Mouse (Mus musculus): ENCODE results near the gene Krt72. TPM values are rescaled to one million over a fixed set of nuclear protein-coding genes. Genes with fewer than 3 reads are reported as not detected.

Krt72 gene
- polyA plus RNA-seq (2012; rRNA removed; ENCODE audit: low replicate concordance), result not detected in 2 replicates

GRCm38 (mm10) chr15:101786360-101786759 is at the start of gene Krt72:
Gene Krt72, minus strand, starts transcription at chr15:101786460.

GRCm38 (mm10) chr15:101817875-101818274 is 31.6 kb upstream of the Krt72 start, which contains the start of gene Krt2:
Gene Krt2, minus strand, starts transcription at chr15:101818169.

GRCm38 (mm10) chr15:101802296-101802835 is 16.1 kb upstream of the Krt72 start, which contains the start of gene Krt73:
Gene Krt73, minus strand, starts transcription at chr15:101802346.

GRCm38 (mm10) chr15:101742711-101743110 is 43.5 kb downstream of the Krt72 start, which contains the start of gene Krt71:
Gene Krt71, minus strand, starts transcription at chr15:101743109.

Other genes starting within 250 kb of the Krt72 start
- gene Krt82, start 235.8 kb downstream of the Krt72 start, polyA plus RNA-seq (2012; rRNA removed; ENCODE audit: low replicate concordance), result not detected in 2 replicates
- not detected in 2 replicates for gene Krt90, start 223.5 kb downstream of the Krt72 start, polyA plus RNA-seq (2012; rRNA removed; ENCODE audit: low replicate concordance)
- gene Krt75, start 212.6 kb downstream of the Krt72 start, polyA plus RNA-seq (2012; rRNA removed; ENCODE audit: low replicate concordance), result not detected in 2 replicates
- not detected in 2 replicates for gene Gm5414, start 158.3 kb downstream of the Krt72 start, polyA plus RNA-seq (2012; rRNA removed; ENCODE audit: low replicate concordance)
- gene Gm5478, start 139.1 kb downstream of the Krt72 start, polyA plus RNA-seq (2012; rRNA removed; ENCODE audit: low replicate concordance), result not detected in 2 replicates
- not detected in 2 replicates for gene Krt6b, start 106.2 kb downstream of the Krt72 start, polyA plus RNA-seq (2012; rRNA removed; ENCODE audit: low replicate concordance)
- not detected in 2 replicates for gene Krt6a, start 92.2 kb downstream of the Krt72 start, polyA plus RNA-seq (2012; rRNA removed; ENCODE audit: low replicate concordance)
- not detected in 2 replicates for gene Krt5, start 73.6 kb downstream of the Krt72 start, polyA plus RNA-seq (2012; rRNA removed; ENCODE audit: low replicate concordance)
- gene Krt71, start 43.4 kb downstream of the Krt72 start, polyA plus RNA-seq (2012; rRNA removed; ENCODE audit: low replicate concordance), result not detected in 2 replicates
- gene Krt73, start 15.9 kb upstream of the Krt72 start, polyA plus RNA-seq (2012; rRNA removed; ENCODE audit: low replicate concordance), result not detected in 2 replicates
- gene Krt2, start 31.7 kb upstream of the Krt72 start, polyA plus RNA-seq (2012; rRNA removed; ENCODE audit: low replicate concordance), result 0.05 TPM in 1 of 2 replicates, not detected in the other
- gene Krt1, start 64.3 kb upstream of the Krt72 start, polyA plus RNA-seq (2012; rRNA removed; ENCODE audit: low replicate concordance), result 0.05 and 0.08 TPM in 2 replicates
- not detected in 2 replicates for gene Krt77, start 83.2 kb upstream of the Krt72 start, polyA plus RNA-seq (2012; rRNA removed; ENCODE audit: low replicate concordance)
- gene Krt76, start 106.5 kb upstream of the Krt72 start, polyA plus RNA-seq (2012; rRNA removed; ENCODE audit: low replicate concordance), result not detected in 2 replicates
- gene Krt4, start 138.3 kb upstream of the Krt72 start, polyA plus RNA-seq (2012; rRNA removed; ENCODE audit: low replicate concordance), result 0.13 and 0.23 TPM in 2 replicates
- 0.28 and 0.77 TPM in 2 replicates for gene Krt79, start 153.9 kb upstream of the Krt72 start, polyA plus RNA-seq (2012; rRNA removed; ENCODE audit: low replicate concordance)
- gene Krt78, start 167.8 kb upstream of the Krt72 start, polyA plus RNA-seq (2012; rRNA removed; ENCODE audit: low replicate concordance), result 0.33 TPM in 1 of 2 replicates, not detected in the other
- 1,185 and 2,156 TPM in 2 replicates for gene Krt8, start 218.0 kb upstream of the Krt72 start, polyA plus RNA-seq (2012; rRNA removed; ENCODE audit: low replicate concordance)
- 98.5 and 151 TPM in 2 replicates for gene Krt18, start 241.7 kb upstream of the Krt72 start, polyA plus RNA-seq (2012; rRNA removed; ENCODE audit: low replicate concordance)